Mouse (Mus musculus) gastrocnemius, adult 8-10 months (tissue): ENCODE data around the gene Ccdc8. TPM values are rescaled to one million over a fixed set of nuclear protein-coding genes. Genes with fewer than 3 reads are reported as not detected.

Experiments used
- DNase-seq, 2 experiments: peaks; one replicate each; pipeline ENCODE4 v3.0.0; 2022; ENCODE audit warnings: low spot score in 2 of 2
- total RNA-seq, 4 experiments: library from RNA; stranded (reverse); gene quantifications; 2 replicates each; pipeline ENCODE4 v1.2.4; 2022

Ccdc8 gene
- total RNA-seq, 4 experiments from 2014 or later, result 0.60 to 0.94 (median 0.76) TPM

- no peak for DNase-seq
Observed at GRCm38 (mm10) chr7:17045743-17046142, 53.2 kb downstream of the Ccdc8 start.

Other genes starting within 250 kb of the Ccdc8 start
- gene Slc1a5, start 211.4 kb upstream of the Ccdc8 start, total RNA-seq, result 10 to 100 TPM in 3 of 4 experiments, 1 to 10 TPM in 1; 8.7 to 30.2 (median 14.9) TPM
- gene Strn4, start 176.8 kb upstream of the Ccdc8 start, total RNA-seq, result 10 to 100 TPM; 11.0 to 15.6 (median 14.0) TPM
- 10 to 100 TPM; 55.5 to 67.9 (median 62.9) TPM for gene Fkrp, start 176.0 kb upstream of the Ccdc8 start, total RNA-seq
- 1 to 10 TPM; 2.5 to 4.1 (median 3.4) TPM for gene Prkd2, start 149.8 kb upstream of the Ccdc8 start, total RNA-seq
- 1 to 10 TPM in 2 of 4 experiments, under 1 TPM in 2; 0.87 to 1.4 (median 1.1) TPM for gene Dact3, start 117.4 kb upstream of the Ccdc8 start, total RNA-seq
- gene Gng8, start 100.9 kb upstream of the Ccdc8 start, total RNA-seq, result under 1 TPM in 1 of 4 experiments, not detected in 3; 0.36 TPM
- gene Ptgir, start 86.2 kb upstream of the Ccdc8 start, total RNA-seq, result under 1 TPM; 0.62 to 0.97 (median 0.93) TPM
- 100 to 1,000 TPM; 386 to 534 (median 424) TPM for gene Calm3, start 68.6 kb upstream of the Ccdc8 start, total RNA-seq
- under 1 TPM; 0.24 to 0.76 (median 0.41) TPM for gene Pnmal2, start 48.0 kb upstream of the Ccdc8 start, total RNA-seq
- under 1 TPM in 1 of 4 experiments, not detected in 3; 0.07 TPM for gene Pnmal1, start 33.0 kb upstream of the Ccdc8 start, total RNA-seq
- not detected for gene Gm42372, start 9.6 kb upstream of the Ccdc8 start, total RNA-seq
- gene Ppp5c, start 35.2 kb downstream of the Ccdc8 start, total RNA-seq, result 10 to 100 TPM; 53.5 to 62.3 (median 60.6) TPM
- 1 to 10 TPM in 2 of 4 experiments, under 1 TPM in 2; 0.75 to 1.7 (median 1.00) TPM for gene Hif3a, start 69.7 kb downstream of the Ccdc8 start, total RNA-seq
- gene Psg16, start 81.3 kb downstream of the Ccdc8 start, total RNA-seq, result under 1 TPM in 2 of 4 experiments, not detected in 2; 0.09 to 0.15 TPM
- not detected for gene Ceacam3, start 157.6 kb downstream of the Ccdc8 start, total RNA-seq
- not detected for gene Psg29, start 210.8 kb downstream of the Ccdc8 start, total RNA-seq